Mouse (Mus musculus) ovary, postnatal 14 days (tissue): ENCODE measurements around the gene Smok2a.
"Not testable (repeated sequence)": the region's sequence is repeated elsewhere in the genome, so short reads cannot be mapped to it uniquely, and the experiment has no call there.

ENCODE experiments used
- DNase-seq: peaks from one replicate; pipeline ENCODE4 v3.0.0; 2022; ENCODE audit warnings: low spot score

Gene Smok2a

GRCm38 (mm10) chr17:13215595-13215994 lies 5.4 kb upstream of the Smok2a start:
- no peak for DNase-seq

- DNase-seq = not testable (repeated sequence)
Measured at GRCm38 (mm10) chr17:13221921-13222320, 933 bp downstream of the Smok2a start.

DNA sequence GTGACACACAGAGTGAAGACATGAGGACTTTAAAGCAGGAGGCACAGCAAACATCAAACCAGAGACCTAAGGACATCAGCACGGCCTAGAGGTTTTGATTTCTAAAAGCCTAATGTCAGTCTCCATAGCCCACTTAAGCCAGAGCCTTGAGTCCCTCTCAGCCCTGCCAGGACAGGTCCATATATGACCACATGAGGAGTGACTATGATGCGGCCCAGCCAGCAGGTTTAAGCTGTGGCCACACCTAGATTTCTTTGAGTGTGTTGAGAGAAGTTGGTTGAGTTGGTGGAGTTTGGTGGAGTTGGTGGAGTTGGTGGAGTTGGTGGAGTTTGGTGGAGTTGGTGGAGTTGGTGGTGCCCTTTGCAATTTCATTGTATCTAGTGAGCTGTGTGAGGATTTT lies 9.0 kb downstream of the Smok2a start, which contains the start of gene Smok2b:
Gene Smok2b, plus strand, starts transcription at position 301 of the 400 bp plus-strand sequence.
- not testable (repeated sequence) for DNase-seq

DNA sequence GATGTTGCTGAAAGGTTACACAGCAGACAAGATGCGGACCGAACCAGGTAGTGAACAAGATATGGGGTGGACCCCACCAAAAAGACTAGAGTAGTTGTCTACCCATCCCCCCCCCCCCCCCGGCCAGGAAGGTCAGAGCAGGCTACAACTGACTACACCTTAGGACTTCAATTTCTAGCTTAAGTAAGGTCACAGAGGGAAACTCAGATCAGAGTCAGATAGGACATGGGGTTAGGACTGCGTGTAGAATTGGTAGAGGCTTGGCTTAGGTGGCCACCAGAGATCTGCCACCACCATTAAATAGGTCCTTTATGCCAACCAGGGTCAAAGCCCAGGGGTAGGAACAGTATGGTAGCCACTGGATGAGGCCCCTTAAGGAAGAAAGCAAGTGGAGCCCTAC lies 18.5 kb downstream of the Smok2a start:
- not testable (repeated sequence) for DNase-seq

DNA sequence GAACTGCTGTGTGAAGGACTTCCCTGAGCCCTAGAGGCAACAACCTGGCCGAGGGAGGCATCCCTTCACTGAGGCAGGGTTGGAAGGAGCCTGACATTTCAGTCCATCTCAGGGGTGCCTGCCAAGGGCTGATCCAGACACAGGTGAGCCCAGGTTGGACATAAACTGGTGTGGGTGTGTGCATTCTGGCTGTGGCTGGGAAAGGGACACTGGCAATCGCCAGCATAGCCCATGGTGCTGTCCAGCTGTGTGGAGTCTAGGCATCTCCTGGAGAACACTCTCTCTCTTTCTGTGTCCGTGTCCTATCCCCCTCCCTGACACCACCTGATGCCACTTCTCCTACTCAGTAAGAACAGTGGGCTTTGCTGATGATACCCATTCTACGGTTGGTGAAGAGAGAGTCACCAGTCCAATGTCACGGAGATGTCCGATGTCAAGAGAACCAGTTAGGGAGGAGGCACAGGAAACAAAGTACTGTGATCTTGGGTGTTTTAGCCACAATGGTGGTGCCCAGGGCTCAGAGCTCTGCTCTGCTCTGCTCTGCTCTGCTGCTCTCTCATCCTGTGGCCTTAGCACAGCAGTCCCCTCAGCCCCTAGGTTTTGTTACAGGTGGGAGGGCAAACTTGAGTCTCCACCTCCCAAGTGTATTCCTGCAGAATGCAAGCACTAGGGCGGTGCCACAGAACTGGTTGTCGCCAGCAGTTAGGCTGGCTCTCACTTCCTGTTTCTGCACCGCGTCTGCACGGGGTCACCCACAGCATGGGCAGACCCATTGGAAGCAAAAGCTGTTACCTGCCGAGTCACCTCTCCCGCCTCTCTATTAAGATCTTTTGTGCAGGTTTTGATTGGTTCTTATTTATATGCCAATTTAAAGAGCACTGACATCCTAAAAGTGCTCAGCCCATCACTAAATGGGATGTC lies 20.1 kb downstream of the Smok2a start:
- not testable (repeated sequence) for DNase-seq

- DNase-seq = not testable (repeated sequence)
Measured at GRCm38 (mm10) chr17:13254786-13255185, 33.8 kb downstream of the Smok2a start.
